Mouse (Mus musculus) liver, postnatal 0 days (tissue): ENCODE data around the gene Fam163b. TPM values are rescaled to one million over a fixed set of nuclear protein-coding genes. Genes with fewer than 3 reads are reported as not detected.

Source experiments
- ATAC-seq: fragments of 200-750 bp; cut with Nextera tagmentation; 2 replicates; pipeline ENCODE4 v1.8.0; 2017; ENCODE audit warnings: mild to moderate bottlenecking, moderate library complexity
- DNase-seq: peaks from one replicate; pipeline ENCODE4 v3.0.0-alpha.2; 2016
- H3K27ac ChIP-seq: fragments of 300-500 bp; sonication (generic); 2 replicates; pipeline ENCODE4 v1.5.1; 2014; ENCODE audit warnings: antibody characterized with exemption, moderate library complexity, mild to moderate bottlenecking, low read depth
- H3K27me3 ChIP-seq: fragments of 300-500 bp; sonication (generic); 2 replicates; pipeline ENCODE4 v1.6.1; 2014; ENCODE audit warnings: low read length, control low read depth, mixed read lengths; ENCODE audit not compliant: insufficient read depth
- H3K36me3 ChIP-seq: fragments of 300-500 bp; sonication (generic); replicated peaks from 2 replicates; pipeline ENCODE4 v1.6.1; 2014; ENCODE audit warnings: mild to moderate bottlenecking, control low read depth, low read length, moderate library complexity, mixed read lengths; ENCODE audit not compliant: insufficient read depth
- H3K4me1 ChIP-seq: fragments of 300-500 bp; sonication (generic); 2 replicates; pipeline ENCODE4 v1.6.1; 2014; ENCODE audit warnings: antibody characterized with exemption, mild to moderate bottlenecking, control low read depth; ENCODE audit not compliant: insufficient read depth
- H3K4me2 ChIP-seq: fragments of 300-500 bp; sonication (generic); 2 replicates; pipeline ENCODE4 v1.6.1; 2014; ENCODE audit warnings: low read depth, mild to moderate bottlenecking, low read length, moderate library complexity, mixed read lengths
- H3K4me3 ChIP-seq: fragments of 300-500 bp; sonication (generic); 2 replicates; pipeline ENCODE4 v1.5.1; 2014; ENCODE audit warnings: low read depth, low read length
- H3K9ac ChIP-seq: fragments of 300-500 bp; sonication (generic); replicated peaks from 2 replicates; pipeline ENCODE4 v1.6.1; 2014; ENCODE audit warnings: mild to moderate bottlenecking, moderate library complexity
- H3K9me3 ChIP-seq: fragments of 300-500 bp; sonication (generic); 2 replicates; pipeline ENCODE4 v1.6.1; 2016; ENCODE audit warnings: mild to moderate bottlenecking, control low read depth, low read length, mixed read lengths
- CTCF ChIP-seq: sonication (generic); IDR thresholded peaks from 2 replicates; pipeline ENCODE4 v1.5.1; 2016; ENCODE audit warnings: antibody characterized with exemption, low read depth
- EP300 ChIP-seq: IDR thresholded peaks from 2 replicates; pipeline ENCODE4 v1.6.1; 2016; ENCODE audit warnings: antibody characterized with exemption, low read depth, mild to moderate bottlenecking
- WGBS: fragments of 180-500 bp; shearing (Covaris S2); extraction: QIAGEN DNeasy Blood & Tissue Kit; methylation state at CpG from one replicate; pipeline ENCODE4 v1.1.7; 2014; ENCODE audit not compliant: insufficient replicate concordance; 5-methylcytosine and 5-hydroxymethylcytosine counted together
- polyA plus RNA-seq: library from polyadenylated mRNA; unstranded; fragments of >200 nt; fragmentation: Nextera tagmentation; extraction: Ambion mirVana; gene quantifications from 2 replicates; pipeline ENCODE4 v1.2.1, GENCODE M21; 2015

Gene Fam163b
- polyA plus RNA-seq, 1 experiment from 2014 or later = not detected

DNA sequence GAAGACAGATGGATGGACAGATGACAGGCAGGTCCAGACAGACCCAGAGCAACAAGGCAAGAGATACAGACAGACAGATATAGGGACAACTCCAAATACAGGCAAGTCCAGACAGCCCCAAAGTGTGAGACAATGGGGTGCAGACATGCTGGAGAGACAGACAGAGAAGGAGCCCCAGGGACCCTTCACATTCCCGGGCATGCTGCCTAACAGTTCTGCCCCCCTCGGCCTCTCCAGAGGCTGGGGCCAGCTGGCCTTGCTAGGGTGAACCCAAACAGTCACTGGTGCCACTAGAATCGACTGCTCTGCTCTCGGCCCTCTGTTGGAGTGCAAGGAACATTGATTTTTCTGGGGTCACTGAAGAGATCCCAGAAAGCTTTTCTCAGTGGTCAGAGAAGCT is 23.8 kb downstream of the Fam163b start:
- no peaks in the 10 kb centered on the region for H3K36me3 ChIP-seq
- no peaks in the 10 kb centered on the region for H3K9me3 ChIP-seq
- ATAC-seq (no peak), DNase-seq (no peak)
- no peak overlapping the region for H3K4me3 ChIP-seq
- TF ChIP-seq EP300 = no peak
- TF ChIP-seq CTCF = no peak
- H3K9ac ChIP-seq = no peak overlapping the region
- no peak overlapping the region for H3K27ac ChIP-seq
- WGBS = 51% methylated on average over 4 of the region's 4 CpGs
- H3K27me3 ChIP-seq = no peaks in the 10 kb centered on the region
- H3K4me1 ChIP-seq = peaks cover 4% of the 10 kb centered on the region; the same call in 1 of the 2 replicates
- H3K4me2 ChIP-seq = no peak overlapping the region

DNA sequence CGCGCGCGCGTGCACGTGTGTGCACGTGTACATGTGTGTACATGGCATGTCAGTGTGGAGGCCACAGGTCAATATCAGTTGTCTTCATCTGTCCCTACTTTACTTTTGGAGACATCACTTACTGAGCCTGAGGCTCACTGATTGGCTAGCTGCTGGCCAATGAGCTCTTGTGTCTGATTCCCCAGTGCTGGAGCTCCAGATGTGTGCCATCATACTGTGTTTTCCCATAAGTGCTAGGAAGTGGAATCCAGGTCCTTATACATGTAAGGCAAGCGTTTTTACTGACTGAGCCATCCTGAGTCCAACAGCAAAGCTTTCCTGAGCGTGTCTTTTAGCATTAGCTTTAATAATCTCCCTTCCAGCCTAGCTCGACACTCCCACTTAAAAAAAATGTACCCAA is 28.1 kb downstream of the Fam163b start:
- Histone ChIP-seq H3K36me3 (no peaks in the 10 kb centered on the region), H3K9me3 (no peaks in the 10 kb centered on the region), H3K4me3 (no peak overlapping the region), H3K27ac (no peak overlapping the region), H3K4me2 (no peak overlapping the region), H3K27me3 (no peaks in the 10 kb centered on the region), H3K9ac (no peak overlapping the region), H3K4me1 (no peaks in the 10 kb centered on the region)
- no peak for TF ChIP-seq CTCF
- TF ChIP-seq EP300 = no peak
- DNase-seq (no peak), ATAC-seq (no peak)
- WGBS = 77% methylated on average over 10 of the region's 10 CpGs

DNA sequence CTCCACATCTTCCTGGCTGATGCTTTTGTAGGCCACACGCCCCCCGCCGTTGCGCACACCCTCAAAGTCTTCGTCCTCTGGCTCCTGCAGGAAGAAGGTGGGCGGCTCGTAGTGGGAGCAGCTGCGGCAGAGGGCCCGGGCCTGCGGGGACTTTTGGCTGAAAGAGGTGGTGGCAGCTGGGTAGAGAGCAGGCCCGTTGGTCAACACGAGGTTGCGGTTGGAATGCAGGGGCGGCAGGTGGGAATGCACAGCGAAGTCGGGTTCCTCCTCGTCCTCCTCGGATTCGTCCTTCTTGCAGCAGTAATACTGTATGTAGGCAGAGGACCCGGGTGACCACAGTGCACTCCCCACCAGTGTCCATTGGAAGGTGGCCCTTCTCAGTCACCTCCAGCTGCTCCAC is 29.7 kb downstream of the Fam163b start:
- H3K9me3 ChIP-seq = no peaks in the 10 kb centered on the region
- WGBS = 78% methylated on average over 20 of the region's 20 CpGs
- no peak overlapping the region for H3K27ac ChIP-seq
- H3K27me3 ChIP-seq = no peaks in the 10 kb centered on the region
- DNase-seq (no peak), ATAC-seq (no peak)
- H3K4me2 ChIP-seq = no peak overlapping the region
- H3K36me3 ChIP-seq = no peaks in the 10 kb centered on the region
- no peak overlapping the region for H3K4me3 ChIP-seq
- no peaks in the 10 kb centered on the region for H3K4me1 ChIP-seq
- H3K9ac ChIP-seq = no peak overlapping the region
- no peak for TF ChIP-seq EP300

DNA sequence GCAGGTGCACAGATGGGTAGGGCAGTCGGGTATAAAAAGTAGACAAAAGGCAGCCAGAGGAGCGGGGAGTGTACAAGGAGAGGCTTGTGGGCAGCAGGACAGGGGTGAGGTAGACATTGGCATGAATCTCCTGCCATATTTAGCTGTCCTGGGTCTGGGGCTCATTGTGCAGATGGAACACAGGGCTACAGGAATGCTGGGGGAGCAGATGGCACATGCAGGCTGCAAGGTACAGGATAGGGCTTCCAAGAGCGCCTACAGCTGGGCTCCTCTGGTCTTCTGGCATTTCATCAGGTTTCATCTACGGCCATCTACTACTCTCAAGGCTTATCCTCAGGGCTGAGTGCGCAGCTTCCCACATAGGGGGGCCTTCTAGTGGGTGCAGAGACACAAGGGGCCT is 33.2 kb downstream of the Fam163b start:
- no peak for ATAC-seq

DNA sequence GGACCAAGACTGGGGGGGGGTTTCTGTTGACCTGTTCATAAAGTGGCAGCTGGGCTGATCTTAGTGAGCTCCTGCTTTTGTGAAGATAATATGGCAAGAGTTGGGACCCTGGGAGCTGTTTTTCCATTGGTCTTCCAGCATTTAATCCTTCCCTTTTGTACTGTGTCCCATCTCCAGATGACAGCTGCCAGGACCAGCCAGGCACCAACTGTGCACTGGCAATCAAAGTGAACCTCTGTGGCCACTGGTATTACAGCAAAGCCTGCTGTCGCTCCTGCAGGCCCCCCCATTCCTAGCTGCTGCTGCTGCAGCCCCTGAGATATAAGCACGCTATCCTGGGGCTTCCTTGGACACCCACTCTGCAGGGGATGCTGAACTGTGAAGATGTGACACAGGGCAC is 34.1 kb downstream of the Fam163b start:
- H3K9ac ChIP-seq = no peak overlapping the region
- no peaks in the 10 kb centered on the region for H3K27me3 ChIP-seq
- H3K27ac ChIP-seq = no peak overlapping the region
- 69% methylated on average over 2 of the region's 2 CpGs for WGBS
- ATAC-seq (no peak), DNase-seq (no peak)
- TF ChIP-seq EP300 (no peak), CTCF (no peak)
- no peaks in the 10 kb centered on the region for H3K9me3 ChIP-seq
- no peak overlapping the region for H3K4me3 ChIP-seq
- no peaks in the 10 kb centered on the region for H3K4me1 ChIP-seq
- no peaks in the 10 kb centered on the region for H3K36me3 ChIP-seq
- H3K4me2 ChIP-seq = no peak overlapping the region

More for the DNA sequence above, 33.2 kb downstream of the Fam163b start:
- Histone ChIP-seq H3K27me3 (no peaks in the 10 kb centered on the region), H3K4me3 (no peak overlapping the region), H3K9ac (no peak overlapping the region), H3K36me3 (no peaks in the 10 kb centered on the region), H3K27ac (no peak overlapping the region), H3K4me1 (no peaks in the 10 kb centered on the region), H3K4me2 (no peak overlapping the region), H3K9me3 (no peaks in the 10 kb centered on the region)
- no peak for TF ChIP-seq EP300
- no peak for TF ChIP-seq CTCF
- 80% methylated on average over 5 of the region's 5 CpGs for WGBS
- no peak for DNase-seq

DNA sequence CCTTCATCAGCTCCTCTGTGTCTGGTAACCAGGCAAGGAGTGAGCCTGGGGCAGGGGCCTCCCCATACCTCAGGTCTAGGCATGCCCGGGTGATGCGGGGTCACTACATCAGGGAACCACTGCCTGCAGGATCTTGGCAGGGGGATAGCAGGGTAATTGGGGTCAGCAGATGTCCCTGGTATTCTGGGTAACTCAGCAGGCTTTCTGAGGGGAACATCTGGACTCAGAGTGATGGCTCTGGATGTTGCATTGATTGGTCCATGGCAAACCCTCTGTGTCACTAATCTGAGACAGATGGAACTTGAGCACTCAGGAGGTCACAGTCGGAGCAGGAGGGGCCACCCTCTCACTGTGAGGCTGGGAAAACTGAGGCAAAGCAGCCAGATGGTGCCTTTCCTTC is 35.5 kb downstream of the Fam163b start:
- DNase-seq (no peak), ATAC-seq (no peak)
- Histone ChIP-seq H3K4me2 (no peak overlapping the region), H3K36me3 (no peaks in the 10 kb centered on the region), H3K4me3 (no peak overlapping the region), H3K27me3 (no peaks in the 10 kb centered on the region), H3K4me1 (no peaks in the 10 kb centered on the region), H3K27ac (no peak overlapping the region), H3K9me3 (no peaks in the 10 kb centered on the region), H3K9ac (no peak overlapping the region)
- 78% methylated on average over 3 of the region's 3 CpGs for WGBS
- TF ChIP-seq EP300 (no peak), CTCF (no peak)

DNA sequence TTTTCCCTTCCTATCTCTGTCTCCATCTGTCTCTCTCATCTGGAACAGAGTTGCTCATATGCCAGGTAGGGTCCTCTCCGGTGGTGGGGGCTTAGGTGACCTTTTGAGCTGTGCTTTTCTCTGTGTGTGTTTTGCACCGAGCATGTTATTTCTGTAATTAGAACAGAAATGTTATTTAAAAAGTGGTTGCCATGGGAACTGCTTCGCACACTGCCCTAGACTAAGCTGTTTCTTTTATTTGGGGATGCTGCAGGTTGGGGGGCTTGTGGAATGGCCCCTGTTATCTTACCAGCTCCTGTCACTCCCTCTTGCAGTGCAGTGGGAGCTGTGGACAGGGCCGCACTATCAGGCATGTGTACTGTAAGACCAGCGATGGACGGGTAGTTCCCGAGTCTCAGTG is 38.7 kb downstream of the Fam163b start:
- Histone ChIP-seq H3K4me3 (no peak overlapping the region), H3K27me3 (no peaks in the 10 kb centered on the region), H3K9ac (no peak overlapping the region), H3K9me3 (no peaks in the 10 kb centered on the region), H3K4me1 (peaks cover under 1% of the 10 kb centered on the region; the same call in 1 of the 2 replicates), H3K36me3 (no peaks in the 10 kb centered on the region), H3K27ac (no peak overlapping the region), H3K4me2 (no peak overlapping the region)
- ATAC-seq (no peak), DNase-seq (no peak)
- 71% methylated on average over 7 of the region's 7 CpGs for WGBS
- TF ChIP-seq CTCF = no peak
- TF ChIP-seq EP300 = no peak
